Mouse (Mus musculus): ENCODE data around the gene Rgs14.

DNA sequence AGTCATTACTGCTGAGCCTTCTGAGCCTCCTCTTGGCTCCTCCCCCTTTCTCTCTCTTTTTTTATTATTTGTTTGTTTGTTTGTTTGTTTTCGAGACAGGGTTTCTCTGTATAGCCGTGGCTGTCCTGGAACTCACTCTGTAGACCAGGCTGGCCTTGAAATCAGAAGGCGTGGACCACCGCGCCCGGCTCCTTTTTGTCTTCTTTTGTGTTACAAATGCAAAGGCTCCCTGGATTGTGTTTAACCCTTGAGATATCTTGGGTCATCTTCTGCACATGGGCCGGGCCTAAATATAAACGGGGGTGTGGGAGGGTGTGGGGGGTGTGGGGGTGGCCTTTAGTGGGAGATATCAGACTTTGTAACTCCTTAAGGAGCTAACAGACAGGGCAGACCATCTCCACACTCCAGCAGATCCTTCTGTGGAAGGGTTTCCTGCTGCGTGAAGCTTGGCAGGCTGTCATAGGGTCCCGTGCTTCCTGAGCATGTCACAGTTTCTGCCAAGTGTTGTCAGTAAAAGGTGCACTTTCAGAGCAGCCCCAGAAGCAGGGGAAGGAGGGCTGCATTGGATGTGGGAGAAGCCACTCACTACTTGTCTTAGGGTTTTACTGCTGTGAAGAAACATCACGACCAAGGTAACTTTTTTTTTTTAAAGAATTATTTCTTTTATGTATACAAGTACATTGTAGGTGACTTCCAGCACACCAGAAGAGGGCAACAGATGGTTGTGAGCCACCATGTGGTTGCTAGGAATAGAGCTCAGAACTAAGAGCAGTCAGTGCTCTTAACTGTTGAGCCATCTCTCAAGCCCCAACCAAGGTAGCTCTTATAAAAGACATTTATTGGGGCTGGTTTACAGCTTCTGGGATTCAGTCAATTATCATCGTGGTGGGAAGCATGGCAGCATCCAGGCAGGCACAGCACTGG lies 31.1 kb upstream of the Rgs14 start:
- TF ChIP-seq POLR2A (IDR thresholded peaks at IDR 0.05; ENCODE audit: borderline replicate concordance, control insufficient read depth, low read depth, low read length) (no peak), CTCF (IDR thresholded peaks at IDR 0.05; ENCODE audit: control insufficient read depth, insufficient read depth, low read length) (no peak)
